Mouse (Mus musculus) ovary, postnatal 10 days (tissue): ENCODE results near the gene Hist1h2bf.

Experiments
- DNase-seq: peaks from one replicate; pipeline ENCODE4 v3.0.0; 2022; ENCODE audit warnings: low spot score

Gene Hist1h2bf

GRCm38 (mm10) chr13:23525901-23526300, 48.1 kb downstream of the Hist1h2bf start:
- DNase-seq: no peak

- no peak for DNase-seq
These were observed 49.3 kb downstream of the Hist1h2bf start for GRCm38 (mm10) chr13:23524654-23525053.

DNA sequence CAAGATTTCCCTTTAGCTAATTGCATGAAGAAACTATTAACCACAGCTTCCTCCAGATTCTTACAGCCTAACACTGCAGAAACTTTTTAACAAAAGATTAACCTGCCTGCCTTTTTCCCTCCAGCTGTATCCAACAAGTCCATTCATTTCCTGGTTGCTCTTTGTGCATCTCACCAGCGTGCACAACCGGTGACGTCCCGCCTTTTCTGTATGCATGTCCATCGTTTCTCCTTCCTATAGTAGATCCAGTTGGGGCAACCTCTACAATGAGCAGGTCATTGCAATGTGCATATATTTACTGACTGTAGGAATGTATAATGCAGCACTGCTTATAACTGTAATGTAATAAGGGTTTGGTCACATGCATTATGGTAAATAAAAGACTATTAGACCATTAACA, 50.0 kb downstream of the Hist1h2bf start:
- no peak for DNase-seq
